Mouse (Mus musculus): ENCODE measurements at regions not wholly inside any gene's neighbourhood (a gene's known extent, or its start where the extent isn't known, plus 50 kb on each side); places are given as distances from the start of the nearest gene placed in this dataset.

GRCm38 (mm10) chr10:114995211-114995908 is 189.5 kb downstream of the Tph2 start:
- DNase-seq: no peak
- no peaks in the 10 kb centered on the region for H3K4me1 ChIP-seq (ENCODE audit: insufficient read depth)
- H3K9me3 ChIP-seq (ENCODE audit: low read length): no peaks in the 10 kb centered on the region
- H3K27me3 ChIP-seq (ENCODE audit: insufficient read depth, low read length): no peaks in the 10 kb centered on the region
- no peak for ATAC-seq
- no peak overlapping the region for H3K4me3 ChIP-seq (ENCODE audit: low read depth, low read length)
- no peak overlapping the region for H3K4me2 ChIP-seq (ENCODE audit: low read depth)
- H3K27ac ChIP-seq (ENCODE audit: low read depth, low read length): no peak overlapping the region
- H3K9ac ChIP-seq: no peak overlapping the region
- H3K36me3 ChIP-seq (ENCODE audit: insufficient read depth): no peaks in the 10 kb centered on the region
- no peak for TF ChIP-seq CTCF (IDR thresholded peaks at IDR 0.05; ENCODE audit: low read depth)
- WGBS: 81% methylated on average over 3 of the region's 3 CpGs

DNA sequence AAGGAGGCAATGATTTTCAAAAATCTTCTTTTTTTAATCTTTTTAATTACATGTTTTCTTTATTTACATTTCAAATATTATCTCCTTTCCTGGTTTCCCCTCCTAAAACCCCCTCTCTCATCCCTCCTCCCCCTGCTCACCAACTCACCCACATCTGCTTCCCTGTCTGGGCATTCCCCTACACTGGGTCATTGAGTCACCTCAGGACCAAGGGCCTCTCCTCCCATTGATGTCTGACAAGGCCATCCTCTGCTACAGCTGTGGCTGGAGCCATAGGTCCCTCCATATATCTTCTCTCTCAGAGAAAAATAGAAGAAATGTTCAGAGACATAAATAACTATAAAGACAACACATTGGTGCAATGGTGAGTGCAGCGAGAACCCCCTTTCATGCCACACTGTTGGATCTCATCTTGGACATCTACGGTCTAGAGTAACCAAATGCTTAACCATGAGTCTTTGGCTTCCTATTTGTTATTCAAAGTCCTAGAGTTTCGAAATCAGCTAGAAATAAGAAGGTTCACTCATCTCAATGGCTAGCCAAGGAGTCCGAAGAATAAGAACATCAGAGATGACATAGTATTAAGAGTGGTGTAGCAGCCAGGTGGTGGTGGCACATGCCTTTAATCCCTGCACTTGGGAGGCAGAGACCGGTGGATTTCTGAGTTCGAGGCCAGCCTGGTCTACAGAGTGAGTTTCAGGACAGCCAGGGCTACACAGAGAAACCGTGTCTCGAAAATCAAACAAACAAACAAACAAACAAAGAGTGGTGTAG is 186.5 kb upstream of the Trhde start:
- WGBS: 93% methylated on average over 8 of the region's 8 CpGs
- Histone ChIP-seq H3K4me1 (ENCODE audit: insufficient read depth) (no peaks in the 10 kb centered on the region), H3K27ac (ENCODE audit: low read depth, low read length) (no peak overlapping the region), H3K9ac (no peak overlapping the region), H3K4me3 (ENCODE audit: low read depth, low read length) (no peak overlapping the region), H3K4me2 (ENCODE audit: low read depth) (no peak overlapping the region), H3K27me3 (ENCODE audit: insufficient read depth, low read length) (no peaks in the 10 kb centered on the region), H3K36me3 (ENCODE audit: insufficient read depth) (no peaks in the 10 kb centered on the region), H3K9me3 (ENCODE audit: low read length) (no peaks in the 10 kb centered on the region)
- DNase-seq: no peak
- TF ChIP-seq CTCF (IDR thresholded peaks at IDR 0.05; ENCODE audit: low read depth): no peak
- ATAC-seq: no peak

DNA sequence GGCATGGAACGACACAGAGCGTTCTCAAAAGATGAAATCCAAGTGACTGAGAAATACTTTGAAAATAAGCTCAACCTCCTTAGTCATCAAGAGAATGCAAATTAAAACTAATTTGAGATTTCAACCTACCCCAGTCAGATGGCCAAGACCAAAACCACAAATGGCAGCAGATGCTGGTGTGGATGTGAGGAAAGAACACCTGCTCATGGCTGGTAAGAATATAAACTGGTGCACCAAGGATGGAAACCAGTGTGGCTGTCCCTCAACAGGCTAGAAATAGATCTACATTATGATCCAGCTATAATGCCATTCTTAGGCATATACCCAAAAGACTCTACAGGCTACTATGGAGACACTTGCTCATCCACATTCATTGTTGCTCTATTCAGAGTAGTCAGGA is 170.3 kb upstream of the Trhde start:
- no peak overlapping the region for H3K4me2 ChIP-seq (ENCODE audit: low read depth)
- H3K27me3 ChIP-seq (ENCODE audit: insufficient read depth, low read length): no peaks in the 10 kb centered on the region
- no peaks in the 10 kb centered on the region for H3K4me1 ChIP-seq (ENCODE audit: insufficient read depth)
- H3K27ac ChIP-seq (ENCODE audit: low read depth, low read length): no peak overlapping the region
- no peaks in the 10 kb centered on the region for H3K9me3 ChIP-seq (ENCODE audit: low read length)
- no peak for TF ChIP-seq CTCF (IDR thresholded peaks at IDR 0.05; ENCODE audit: low read depth)
- H3K4me3 ChIP-seq (ENCODE audit: low read depth, low read length): no peak overlapping the region
- H3K36me3 ChIP-seq (ENCODE audit: insufficient read depth): no peaks in the 10 kb centered on the region
- 92% methylated on average over 2 of the region's 2 CpGs for WGBS
- no peak for DNase-seq
- H3K9ac ChIP-seq: no peak overlapping the region
- no peak for ATAC-seq

GRCm38 (mm10) chr10:114963656-114964055 is 161.5 kb upstream of the Trhde start:
- Histone ChIP-seq H3K4me1 (ENCODE audit: insufficient read depth) (no peaks in the 10 kb centered on the region), H3K4me3 (ENCODE audit: low read depth, low read length) (no peak overlapping the region), H3K27ac (ENCODE audit: low read depth, low read length) (no peak overlapping the region), H3K4me2 (ENCODE audit: low read depth) (no peak overlapping the region), H3K9ac (no peak overlapping the region), H3K9me3 (ENCODE audit: low read length) (no peaks in the 10 kb centered on the region), H3K27me3 (ENCODE audit: insufficient read depth, low read length) (no peaks in the 10 kb centered on the region), H3K36me3 (ENCODE audit: insufficient read depth) (no peaks in the 10 kb centered on the region)
- no peak for DNase-seq
- no peak for ATAC-seq
- no peak for TF ChIP-seq CTCF (IDR thresholded peaks at IDR 0.05; ENCODE audit: low read depth)
- 78% methylated on average over 2 of the region's 2 CpGs for WGBS

DNA sequence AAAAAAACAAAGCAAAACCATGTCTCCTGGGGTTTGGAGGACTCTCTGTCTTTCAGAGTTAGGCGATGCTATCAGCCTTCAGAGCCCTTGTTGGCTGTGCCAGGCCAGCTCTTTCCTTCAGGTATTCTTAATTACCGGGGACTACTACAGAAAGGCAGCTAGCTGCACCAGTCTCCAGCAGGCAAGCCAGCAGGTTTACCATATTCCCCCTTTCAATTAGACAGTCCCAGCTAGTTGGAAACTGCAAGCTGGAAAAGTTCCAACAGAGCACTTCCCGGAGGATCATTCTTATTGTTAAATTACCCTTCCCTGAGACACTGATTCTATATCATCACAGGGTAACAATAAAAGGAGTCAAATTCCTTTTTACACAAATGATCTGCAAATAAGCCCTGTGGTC is 155.8 kb upstream of the Trhde start:
- peak; percentile 41 for DNase-seq

GRCm38 (mm10) chr10:114956257-114956656 is 154.2 kb upstream of the Trhde start:
- H3K27me3 ChIP-seq (ENCODE audit: insufficient read depth, low read length): no peaks in the 10 kb centered on the region
- DNase-seq (no peak), ATAC-seq (no peak)
- no peak overlapping the region for H3K27ac ChIP-seq (ENCODE audit: low read depth, low read length)
- no peaks in the 10 kb centered on the region for H3K9me3 ChIP-seq (ENCODE audit: low read length)
- no peak overlapping the region for H3K9ac ChIP-seq
- no peaks in the 10 kb centered on the region; the same call in 1 of the 2 replicates for H3K4me1 ChIP-seq (ENCODE audit: insufficient read depth)
- no peak overlapping the region for H3K4me3 ChIP-seq (ENCODE audit: low read depth, low read length)
- TF ChIP-seq CTCF (IDR thresholded peaks at IDR 0.05; ENCODE audit: low read depth): no peak
- WGBS: 84% methylated on average over 6 of the region's 6 CpGs
- no peak overlapping the region for H3K4me2 ChIP-seq (ENCODE audit: low read depth)
- H3K36me3 ChIP-seq (ENCODE audit: insufficient read depth): no peaks in the 10 kb centered on the region

More for the DNA sequence above, 155.8 kb upstream of the Trhde start:
- WGBS: 10% methylated on average over 3 of the region's 3 CpGs
- H3K27ac ChIP-seq (ENCODE audit: low read depth, low read length): no peak overlapping the region
- no peaks in the 10 kb centered on the region; the same call in 1 of the 2 replicates for H3K4me1 ChIP-seq (ENCODE audit: insufficient read depth)
- TF ChIP-seq CTCF (IDR thresholded peaks at IDR 0.05; ENCODE audit: low read depth): no peak
- H3K36me3 ChIP-seq (ENCODE audit: insufficient read depth): no peaks in the 10 kb centered on the region
- H3K9ac ChIP-seq: no peak overlapping the region
- H3K27me3 ChIP-seq (ENCODE audit: insufficient read depth, low read length): no peaks in the 10 kb centered on the region
- H3K4me2 ChIP-seq (ENCODE audit: low read depth): no peak overlapping the region
- no peaks in the 10 kb centered on the region for H3K9me3 ChIP-seq (ENCODE audit: low read length)
- no peak overlapping the region for H3K4me3 ChIP-seq (ENCODE audit: low read depth, low read length)
- peak; percentile 53 for ATAC-seq

- no peak for DNase-seq
- no peaks in the 10 kb centered on the region for H3K36me3 ChIP-seq (ENCODE audit: insufficient read depth)
- no peaks in the 10 kb centered on the region for H3K27me3 ChIP-seq (ENCODE audit: insufficient read depth, low read length)
- H3K4me3 ChIP-seq (ENCODE audit: low read depth, low read length): no peak overlapping the region
- no peak overlapping the region for H3K27ac ChIP-seq (ENCODE audit: low read depth, low read length)
- H3K4me1 ChIP-seq (ENCODE audit: insufficient read depth): no peaks in the 10 kb centered on the region; the same call in 1 of the 2 replicates
- no peak overlapping the region for H3K9ac ChIP-seq
- no peak overlapping the region for H3K4me2 ChIP-seq (ENCODE audit: low read depth)
- no peak for ATAC-seq
- H3K9me3 ChIP-seq (ENCODE audit: low read length): no peaks in the 10 kb centered on the region
- no peak for TF ChIP-seq CTCF (IDR thresholded peaks at IDR 0.05; ENCODE audit: low read depth)
These were observed 153.5 kb upstream of the Trhde start for GRCm38 (mm10) chr10:114955608-114956007.
